Mouse (Mus musculus) hindbrain, embryonic 14.5 days (tissue): ENCODE results near the gene Agtrap. TPM values are rescaled to one million over a fixed set of nuclear protein-coding genes. Genes with fewer than 3 reads are reported as not detected.
A peak's percentile ranks its signal among the peaks of the same experiment; 100 is the strongest.

ENCODE experiments used
- ATAC-seq: fragments of 200-750 bp; cut with Nextera tagmentation; 2 replicates; pipeline ENCODE4 v1.8.0; 2017; ENCODE audit warnings: moderate number of reproducible peaks, mild to moderate bottlenecking, moderate TSS enrichment, moderate library complexity; ENCODE audit not compliant: low FRiP score
- DNase-seq: peaks from one replicate; pipeline ENCODE4 v3.0.0-alpha.2; 2015; ENCODE audit warnings: low spot score
- H3K27ac ChIP-seq: fragments of 300-500 bp; sonication (generic); 2 replicates; pipeline ENCODE4 v1.5.1; 2014; ENCODE audit warnings: mild to moderate bottlenecking, moderate library complexity
- H3K27me3 ChIP-seq: fragments of 300-500 bp; sonication (generic); 2 replicates; pipeline ENCODE4 v1.6.1; 2014; ENCODE audit warnings: mild to moderate bottlenecking, low read length, mixed read lengths; ENCODE audit not compliant: control insufficient read depth, insufficient read depth
- H3K36me3 ChIP-seq: fragments of 300-500 bp; sonication (generic); replicated peaks from 2 replicates; pipeline ENCODE4 v1.6.1; 2014; ENCODE audit not compliant: control insufficient read depth, insufficient read depth
- H3K4me1 ChIP-seq: fragments of 300-500 bp; sonication (generic); replicated peaks from 2 replicates; pipeline ENCODE4 v1.6.1; 2014; ENCODE audit warnings: antibody characterized with exemption, low read length, mixed read lengths; ENCODE audit not compliant: control insufficient read depth, insufficient read depth
- H3K4me2 ChIP-seq: fragments of 300-500 bp; sonication (generic); replicated peaks from 2 replicates; pipeline ENCODE4 v1.6.1; 2014; ENCODE audit warnings: mild to moderate bottlenecking, moderate library complexity
- H3K4me3 ChIP-seq: fragments of 300-500 bp; sonication (generic); replicated peaks from 2 replicates; pipeline ENCODE4 v1.5.1; 2014; ENCODE audit warnings: mild to moderate bottlenecking, low read length
- H3K9ac ChIP-seq: fragments of 300-500 bp; sonication (generic); 2 replicates; pipeline ENCODE4 v1.6.1; 2014
- H3K9me3 ChIP-seq: fragments of 300-500 bp; sonication (generic); 2 replicates; pipeline ENCODE4 v1.6.1; 2016; ENCODE audit warnings: low read length; ENCODE audit not compliant: control insufficient read depth
- WGBS: fragments of 180-500 bp; shearing (Covaris S2); extraction: QIAGEN DNeasy Blood & Tissue Kit; methylation state at CpG from one replicate; pipeline ENCODE4 v1.1.7; 2014; 5-methylcytosine and 5-hydroxymethylcytosine counted together
- polyA plus RNA-seq: library from polyadenylated mRNA; unstranded; fragments of >200 nt; fragmentation: Nextera tagmentation; extraction: Ambion mirVana; gene quantifications from 2 replicates; pipeline ENCODE4 v1.2.1, GENCODE M21; 2014

Agtrap gene
- polyA plus RNA-seq, 1 experiment from 2014 or later = 6.6 TPM

GRCm38 (mm10) chr4:148092551-148093271 lies 4.9 kb upstream of the Agtrap start:
- 92% methylated on average over 11 of the region's 11 CpGs for WGBS

GRCm38 (mm10) chr4:148091181-148091580 lies 3.4 kb upstream of the Agtrap start:
- no peaks in the 10 kb centered on the region for H3K9me3 ChIP-seq
- DNase-seq = no peak
- H3K27me3 ChIP-seq = no peaks in the 10 kb centered on the region
- no peak overlapping the region for H3K4me3 ChIP-seq
- H3K4me2 ChIP-seq = no peak overlapping the region
- peaks cover 10% of the 10 kb centered on the region; the same call in 1 of the 2 replicates for H3K4me1 ChIP-seq
- no peak overlapping the region for H3K27ac ChIP-seq
- 100% methylated on average over 1 of the region's 1 CpGs for WGBS
- no peak for ATAC-seq
- no peaks in the 10 kb centered on the region for H3K36me3 ChIP-seq
- no peak overlapping the region for H3K9ac ChIP-seq

More at GRCm38 (mm10) chr4:148092551-148093271, 4.9 kb upstream of the Agtrap start:
- H3K36me3 ChIP-seq = no peaks in the 10 kb centered on the region
- no peak for ATAC-seq
- DNase-seq = no peak
- no peak overlapping the region for H3K4me3 ChIP-seq
- no peak overlapping the region for H3K9ac ChIP-seq
- H3K9me3 ChIP-seq = no peaks in the 10 kb centered on the region
- H3K4me1 ChIP-seq = peaks cover 6% of the 10 kb centered on the region
- H3K27ac ChIP-seq = no peak overlapping the region
- H3K4me2 ChIP-seq = no peak overlapping the region
- no peaks in the 10 kb centered on the region for H3K27me3 ChIP-seq

- Histone ChIP-seq H3K4me2 (no peak overlapping the region), H3K9ac (no peak overlapping the region; the same call in 1 of the 2 replicates), H3K4me3 (no peak overlapping the region), H3K36me3 (no peaks in the 10 kb centered on the region), H3K27ac (no peak overlapping the region), H3K9me3 (no peaks in the 10 kb centered on the region), H3K4me1 (peaks cover 10% of the 10 kb centered on the region; the same call in 1 of the 2 replicates), H3K27me3 (no peaks in the 10 kb centered on the region)
- ATAC-seq = no peak
- 51% methylated on average over 4 of the region's 4 CpGs for WGBS
- no peak for DNase-seq
These were observed 1.3 kb upstream of the Agtrap start for GRCm38 (mm10) chr4:148089166-148089565.

GRCm38 (mm10) chr4:148087091-148087906 lies 532 bp downstream of the Agtrap start:
- Histone ChIP-seq H3K4me1 (peaks cover 10% of the 10 kb centered on the region; the same call in 1 of the 2 replicates), H3K4me3 (peak overlapping the region; percentile 47), H3K27ac (0 out of 2 replicates have a peak overlapping the region, but pooled peaks have one; percentile 14), H3K4me2 (peak overlapping the region; percentile 84), H3K9me3 (no peaks in the 10 kb centered on the region), H3K9ac (peak overlapping the region; percentile 61), H3K36me3 (no peaks in the 10 kb centered on the region), H3K27me3 (no peaks in the 10 kb centered on the region)
- WGBS = 3% methylated on average over 25 of the region's 30 CpGs
- no peak for DNase-seq
- ATAC-seq = no peak; the same call in 1 of the 2 replicates

GRCm38 (mm10) chr4:148085907-148086305 lies 1.9 kb downstream of the Agtrap start:
- no peaks in the 10 kb centered on the region for H3K9me3 ChIP-seq
- H3K27ac ChIP-seq = no peak overlapping the region
- H3K9ac ChIP-seq = no peak overlapping the region
- no peak for DNase-seq
- H3K4me2 ChIP-seq = no peak overlapping the region
- no peaks in the 10 kb centered on the region for H3K27me3 ChIP-seq
- H3K4me3 ChIP-seq = no peak overlapping the region
- ATAC-seq = no peak
- no peaks in the 10 kb centered on the region for H3K36me3 ChIP-seq
- peaks cover 10% of the 10 kb centered on the region; the same call in 1 of the 2 replicates for H3K4me1 ChIP-seq
- WGBS = 68% methylated on average over 3 of the region's 3 CpGs

GRCm38 (mm10) chr4:148085131-148085906 lies 2.5 kb downstream of the Agtrap start:
- peaks cover 10% of the 10 kb centered on the region; the same call in 1 of the 2 replicates for H3K4me1 ChIP-seq
- H3K27me3 ChIP-seq = no peaks in the 10 kb centered on the region
- no peak overlapping the region for H3K4me2 ChIP-seq
- no peak overlapping the region for H3K27ac ChIP-seq
- H3K9me3 ChIP-seq = no peaks in the 10 kb centered on the region
- DNase-seq = no peak
- H3K9ac ChIP-seq = no peak overlapping the region
- H3K4me3 ChIP-seq = no peak overlapping the region
- H3K36me3 ChIP-seq = no peaks in the 10 kb centered on the region
- no peak for ATAC-seq
- WGBS = 46% methylated on average over 10 of the region's 10 CpGs

- no peak for ATAC-seq
- H3K9me3 ChIP-seq = no peaks in the 10 kb centered on the region
- no peak overlapping the region for H3K9ac ChIP-seq
- WGBS = 14% methylated on average over 8 of the region's 8 CpGs
- no peaks in the 10 kb centered on the region for H3K27me3 ChIP-seq
- no peak overlapping the region for H3K27ac ChIP-seq
- no peak for DNase-seq
- no peak overlapping the region for H3K4me2 ChIP-seq
- H3K4me3 ChIP-seq = no peak overlapping the region
- peaks cover 10% of the 10 kb centered on the region; the same call in 1 of the 2 replicates for H3K4me1 ChIP-seq
- H3K36me3 ChIP-seq = no peaks in the 10 kb centered on the region
These were observed 3.5 kb downstream of the Agtrap start for GRCm38 (mm10) chr4:148084261-148084714.

GRCm38 (mm10) chr4:148083176-148083899 lies 4.5 kb downstream of the Agtrap start:
- ATAC-seq = no peak
- Histone ChIP-seq H3K27me3 (no peaks in the 10 kb centered on the region), H3K4me3 (no peak overlapping the region), H3K9me3 (no peaks in the 10 kb centered on the region), H3K4me1 (peaks cover 9% of the 10 kb centered on the region; the same call in 1 of the 2 replicates), H3K27ac (no peak overlapping the region), H3K4me2 (no peak overlapping the region), H3K9ac (0 out of 2 replicates have a peak overlapping the region, but pooled peaks have one; percentile 8), H3K36me3 (no peaks in the 10 kb centered on the region)
- DNase-seq = no peak
- WGBS = 68% methylated on average over 21 of the region's 21 CpGs
